Mouse (Mus musculus): ENCODE measurements at regions not wholly inside any gene's neighbourhood (a gene's known extent, or its start where the extent isn't known, plus 50 kb on each side); places are given as distances from the start of the nearest gene placed in this dataset.

DNA sequence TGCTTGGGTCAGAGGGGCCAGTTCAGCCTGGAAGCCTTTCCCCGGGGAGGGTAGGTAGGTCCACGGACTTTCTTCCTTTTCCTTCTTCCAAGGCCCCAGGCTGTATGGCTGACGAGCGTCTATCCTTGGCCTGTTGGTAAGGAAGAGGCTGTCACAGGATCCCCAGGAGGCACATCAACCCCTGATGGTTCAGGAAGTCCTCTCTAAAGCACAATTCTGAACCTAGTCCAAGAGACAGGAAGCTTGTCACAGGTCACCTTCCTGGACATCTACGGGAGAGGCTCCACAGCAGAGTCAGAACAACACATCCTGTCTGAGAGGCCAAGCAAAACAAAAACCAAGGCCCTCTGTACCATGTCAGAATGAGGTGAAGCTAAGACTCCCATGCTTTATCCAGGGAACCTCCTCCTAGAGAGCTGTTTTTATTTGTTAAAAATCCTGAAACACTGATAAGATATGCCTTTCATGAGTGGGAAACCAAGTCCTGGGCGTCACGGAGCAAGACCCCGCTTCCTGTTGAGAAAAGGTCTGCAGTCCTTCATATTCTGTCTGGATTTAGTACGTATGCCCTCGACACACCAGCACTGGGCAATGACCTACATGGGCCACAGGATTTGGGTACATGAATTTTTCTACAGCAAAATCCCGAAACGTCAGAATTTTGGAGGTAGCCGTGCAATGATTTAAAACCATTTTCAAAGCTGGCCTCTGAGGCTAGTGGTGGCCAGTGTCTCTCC is 52.0 kb upstream of the Snrk start:
- DNase-seq (ENCODE audit: extremely low read depth, low read depth, low spot score): no peak

DNA sequence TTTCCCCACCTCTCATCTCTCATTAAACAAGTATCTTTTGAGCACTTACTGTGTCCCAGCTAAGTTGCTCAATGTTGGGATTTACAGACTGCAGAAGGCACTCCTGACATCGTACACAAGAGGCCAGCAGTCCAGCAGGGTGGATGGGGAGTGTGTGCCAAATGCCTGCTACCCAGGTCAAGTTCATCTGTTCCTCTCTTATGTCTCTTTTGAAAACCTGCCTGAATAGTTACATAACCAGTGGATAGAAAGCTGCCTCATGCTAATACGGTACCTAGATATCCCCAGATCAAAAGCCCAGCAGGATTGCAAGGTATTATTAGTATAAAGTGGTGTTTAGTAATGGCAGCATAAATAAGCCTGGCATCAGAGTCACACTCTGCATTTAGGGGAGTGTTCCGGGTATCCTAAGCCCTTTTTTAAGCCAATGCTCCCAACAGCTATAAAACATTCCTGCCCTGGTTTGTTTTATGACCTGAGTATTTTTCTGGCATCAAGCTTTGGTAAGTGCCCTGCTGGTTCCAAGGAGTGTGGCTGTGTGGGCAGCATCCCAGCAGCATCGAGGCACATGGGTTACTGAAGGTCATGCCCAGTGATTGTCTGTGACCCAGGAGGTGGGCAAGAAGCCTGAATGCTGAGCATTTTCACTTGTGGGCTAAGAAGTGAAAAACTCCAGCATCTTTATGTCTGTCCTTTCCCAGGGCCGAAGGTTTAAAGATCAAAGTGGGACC is 59.1 kb upstream of the Pomgnt2 start:
- DNase-seq (ENCODE audit: extremely low read depth, low read depth, low spot score): peak; percentile 58

DNA sequence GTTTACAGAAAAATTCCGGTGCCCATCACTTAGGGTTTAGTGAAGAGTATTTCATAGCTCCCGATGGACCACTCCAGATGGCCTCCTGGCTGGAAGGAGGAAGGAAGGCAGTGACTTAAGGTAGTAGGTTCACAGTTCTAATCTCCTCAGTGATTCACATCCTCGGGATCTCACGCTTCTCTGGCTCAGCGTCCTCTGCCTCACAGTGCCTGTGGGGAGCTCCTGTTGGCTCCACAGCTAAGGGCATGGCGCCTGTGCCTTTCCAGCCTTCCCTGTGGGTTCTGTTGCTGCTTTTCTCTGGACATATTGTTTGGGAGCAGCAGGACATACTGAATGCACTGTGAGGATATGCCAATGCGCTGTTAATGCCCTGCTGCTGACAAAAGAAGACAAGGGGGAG is 54.8 kb upstream of the Pomgnt2 start:
- no peak for DNase-seq (ENCODE audit: extremely low read depth, low read depth, low spot score)

DNA sequence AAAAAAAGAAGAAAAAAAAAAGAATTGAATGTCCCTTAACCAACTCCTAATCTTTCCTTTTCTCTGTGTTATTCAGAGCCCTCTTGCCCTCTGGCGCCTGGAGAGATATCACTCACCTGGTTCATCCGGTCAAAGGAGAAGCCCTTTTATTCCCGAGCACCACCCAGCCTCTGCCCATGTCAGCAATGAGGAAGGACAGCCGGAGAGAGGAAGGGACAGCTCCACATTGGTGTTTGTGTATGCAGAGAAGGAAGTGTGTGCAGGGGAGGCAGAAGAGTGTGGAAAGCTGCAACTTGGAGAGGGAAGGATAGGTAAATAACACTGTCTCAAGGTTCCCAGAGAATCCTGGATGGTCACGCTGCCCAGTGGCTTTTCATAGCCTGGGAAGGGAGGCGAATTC is 54.2 kb upstream of the Pomgnt2 start:
- no peak for DNase-seq (ENCODE audit: extremely low read depth, low read depth, low spot score)

DNA sequence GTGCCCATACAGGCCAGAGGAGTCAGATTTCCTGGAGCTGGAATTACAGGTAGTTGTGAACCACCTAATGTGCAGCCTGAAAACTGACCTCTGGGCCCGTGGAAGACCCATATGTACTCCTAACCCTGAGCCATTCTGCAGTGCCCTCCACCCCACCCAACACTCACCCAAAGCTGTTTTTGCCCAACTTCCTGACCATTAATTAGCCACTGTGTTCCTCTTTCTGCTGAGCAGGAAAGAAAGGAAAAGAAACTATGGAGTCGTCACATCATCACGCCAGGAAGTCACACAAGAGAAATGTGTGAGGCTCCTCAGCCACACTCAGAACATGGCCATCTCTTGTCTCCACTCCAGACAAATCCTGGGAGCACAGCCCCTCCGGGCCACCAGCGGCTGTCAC is 52.1 kb upstream of the Pomgnt2 start:
- no peak for DNase-seq (ENCODE audit: extremely low read depth, low read depth, low spot score)

DNA sequence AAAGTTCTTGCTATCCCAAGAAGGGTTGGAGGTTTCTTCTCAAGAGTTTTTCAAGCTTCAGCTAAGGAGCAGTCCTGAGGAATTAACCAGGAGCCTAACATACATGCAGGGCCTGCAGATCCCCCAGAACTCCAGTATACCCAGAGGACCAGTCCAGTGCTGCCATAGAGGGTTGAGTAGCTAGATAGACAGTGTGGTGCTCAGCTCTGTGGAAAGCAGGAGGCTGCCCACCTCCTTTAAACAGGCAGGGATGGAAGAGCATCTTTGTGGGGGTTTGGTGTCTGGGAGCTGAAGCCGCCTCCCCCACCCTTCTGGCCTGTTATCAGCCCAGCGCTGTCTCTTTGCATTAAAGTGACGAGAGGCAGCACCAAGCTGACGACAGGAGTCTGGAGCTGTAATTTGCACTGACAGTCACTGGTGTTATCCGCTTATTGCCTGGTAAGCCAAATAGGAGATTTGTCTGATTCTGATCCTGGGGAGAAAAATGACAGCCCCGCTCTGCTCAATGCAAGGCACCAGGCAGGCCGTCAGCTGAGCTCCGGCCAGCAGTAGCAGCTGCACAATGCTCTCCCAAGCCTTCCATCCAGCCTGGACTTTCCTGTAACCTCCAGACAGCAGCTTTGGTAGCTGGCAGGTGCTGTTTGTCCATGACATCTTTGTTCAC is 51.2 kb upstream of the Pomgnt2 start:
- DNase-seq (ENCODE audit: extremely low read depth, low read depth, low spot score): no peak

Measured in fat pad, adult 2 months (tissue).